Mouse (Mus musculus) liver, embryonic 14.5 days (tissue): ENCODE measurements around the gene Dscam. TPM values are rescaled to one million over a fixed set of nuclear protein-coding genes. Genes with fewer than 3 reads are reported as not detected.

ENCODE experiments used
- ATAC-seq: fragments of 200-750 bp; cut with Nextera tagmentation; 2 replicates; pipeline ENCODE4 v1.8.0; 2017; ENCODE audit warnings: moderate number of reproducible peaks, mild to moderate bottlenecking, moderate library complexity; ENCODE audit not compliant: insufficient read depth
- DNase-seq, 3 experiments: peaks; one replicate each; pipeline ENCODE4 v3.0.0-alpha.2; 2012 to 2013; ENCODE audit warnings: low read depth in 3 of 3, low spot score in 3 of 3
- H3K27ac ChIP-seq: fragments of 300-500 bp; sonication (generic); 2 replicates; pipeline ENCODE4 v1.5.1; 2014; ENCODE audit warnings: moderate library complexity, mild to moderate bottlenecking, control low read depth, inconsistent platforms
- H3K27me3 ChIP-seq: fragments of 300-500 bp; sonication (generic); 2 replicates; pipeline ENCODE4 v1.6.1; 2014; ENCODE audit warnings: mild to moderate bottlenecking, low read length, moderate library complexity; ENCODE audit not compliant: control insufficient read depth, insufficient read depth
- H3K36me3 ChIP-seq: fragments of 300-500 bp; sonication (generic); replicated peaks from 2 replicates; pipeline ENCODE4 v1.6.1; 2014; ENCODE audit warnings: low read depth; ENCODE audit not compliant: control insufficient read depth, insufficient read depth
- H3K4me1 ChIP-seq, 2 experiments: fragments of 200-500 bp in 1 of 2; fragments of 300-500 bp in 1 of 2; sonication (generic) in 1 of 2; replicated peaks; 2 replicates each; pipeline ENCODE4 v1.6.1; 2012 to 2014; ENCODE audit warnings: antibody characterized with exemption in 1 of 2, inconsistent platforms in 1 of 2, low read length in 1 of 2; ENCODE audit not compliant: control insufficient read depth in 2 of 2, insufficient read depth in 2 of 2
- H3K4me2 ChIP-seq: fragments of 300-500 bp; sonication (generic); 2 replicates; pipeline ENCODE4 v1.6.1; 2014; ENCODE audit warnings: low read depth, mild to moderate bottlenecking, control low read depth, moderate library complexity
- H3K4me3 ChIP-seq, 2 experiments: fragments of 200-500 bp in 1 of 2; fragments of 300-500 bp in 1 of 2; sonication (generic) in 1 of 2; 2 replicates each; pipeline ENCODE4 v1.5.1; 2012 to 2014; ENCODE audit warnings: low read depth in 2 of 2, low read length in 2 of 2, mild to moderate bottlenecking in 2 of 2, control low read depth in 1 of 2, inconsistent platforms in 1 of 2, moderate library complexity in 1 of 2; ENCODE audit not compliant: insufficient read depth in 1 of 2
- H3K9ac ChIP-seq: fragments of 300-500 bp; sonication (generic); replicated peaks from 2 replicates; pipeline ENCODE4 v1.6.1; 2014; ENCODE audit warnings: mild to moderate bottlenecking, control low read depth, moderate library complexity
- H3K9me3 ChIP-seq: fragments of 300-500 bp; sonication (generic); 2 replicates; pipeline ENCODE4 v1.6.1; 2016; ENCODE audit warnings: low read length, mixed read lengths; ENCODE audit not compliant: control insufficient read depth
- CTCF ChIP-seq: IDR thresholded peaks from 2 replicates; pipeline ENCODE4 v1.5.1; 2016; ENCODE audit warnings: antibody characterized with exemption, low read depth, control low read depth
- EP300 ChIP-seq: IDR thresholded peaks from 2 replicates; pipeline ENCODE4 v1.6.1; 2016; ENCODE audit warnings: antibody characterized with exemption, low read depth
- WGBS: fragments of 180-500 bp; shearing (Covaris S2); extraction: QIAGEN DNeasy Blood & Tissue Kit; methylation state at CpG from one replicate; pipeline ENCODE4 v1.1.7; 2014; ENCODE audit not compliant: insufficient replicate concordance; 5-methylcytosine and 5-hydroxymethylcytosine counted together
- polyA plus RNA-seq, 2 experiments: library from polyadenylated mRNA; depleted of rRNA in 1 of 2; stranded (reverse) in 1 of 2; unstranded in 1 of 2; fragments of >200 nt; fragmentation: Nextera tagmentation in 1 of 2; extraction: Ambion mirVana in 1 of 2; gene quantifications; 2 replicates each; pipeline versions ENCODE4 v1.2.1 to v1.2.3; 2012 to 2014

Gene Dscam
- polyA plus RNA-seq, 2 experiments: not detected

DNA sequence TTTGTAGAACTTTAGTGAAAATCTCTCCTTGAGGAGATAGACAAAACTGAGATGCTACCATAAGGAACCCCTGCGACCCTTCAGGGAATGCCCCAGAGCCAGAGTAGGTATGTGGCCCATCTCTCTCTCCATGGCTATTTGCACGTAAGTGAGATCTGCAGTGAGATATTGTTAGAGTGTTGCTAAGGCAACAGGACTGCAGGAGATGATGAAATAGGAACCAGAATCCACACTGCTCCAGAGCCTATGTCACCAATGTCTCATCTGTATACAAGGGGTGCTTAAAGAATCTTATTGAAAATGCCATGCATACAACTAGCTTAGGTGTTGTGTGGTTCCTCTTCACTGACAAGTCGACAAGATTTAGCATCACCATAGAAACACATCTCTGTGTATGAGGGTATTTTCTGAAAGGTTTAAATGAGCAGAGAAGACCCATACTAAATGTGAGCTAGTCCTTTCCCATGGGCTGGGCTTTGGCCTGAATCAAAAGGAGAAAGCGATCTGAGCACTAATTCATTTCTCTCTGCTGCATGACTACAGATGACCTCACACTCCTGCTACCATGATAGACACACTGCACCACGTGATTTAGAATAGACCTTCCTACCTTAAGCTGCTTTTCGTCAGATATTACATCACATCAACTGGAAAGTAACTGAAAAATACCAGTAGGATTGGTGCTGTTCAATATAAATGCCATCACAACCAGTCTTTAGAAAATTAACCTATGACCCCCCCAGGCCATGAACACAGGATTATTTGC lies 95.2 kb downstream of the Dscam start:
- no peak overlapping the region for H3K4me2 ChIP-seq
- ATAC-seq (no peak), DNase-seq (no peak)
- H3K9ac ChIP-seq: no peak overlapping the region
- no peak overlapping the region for H3K4me3 ChIP-seq
- H3K27me3 ChIP-seq: no peaks in the 10 kb centered on the region
- no peak for TF ChIP-seq EP300
- TF ChIP-seq CTCF: no peak
- H3K36me3 ChIP-seq: no peaks in the 10 kb centered on the region
- H3K4me1 ChIP-seq: no peaks in the 10 kb centered on the region
- H3K27ac ChIP-seq: no peak overlapping the region
- H3K9me3 ChIP-seq: no peaks in the 10 kb centered on the region
- 47% methylated on average over 6 of the region's 6 CpGs for WGBS

GRCm38 (mm10) chr16:97073847-97074246 lies 96.7 kb downstream of the Dscam start:
- TF ChIP-seq EP300: no peak
- TF ChIP-seq CTCF: no peak
- DNase-seq (no peak), ATAC-seq (no peak)
- WGBS: 63% methylated on average over 1 of the region's 1 CpGs
- no peak overlapping the region for H3K9ac ChIP-seq
- H3K27me3 ChIP-seq: no peaks in the 10 kb centered on the region
- H3K36me3 ChIP-seq: no peaks in the 10 kb centered on the region
- H3K4me3 ChIP-seq: no peak overlapping the region
- H3K4me1 ChIP-seq: no peaks in the 10 kb centered on the region
- H3K9me3 ChIP-seq: no peaks in the 10 kb centered on the region
- no peak overlapping the region for H3K4me2 ChIP-seq
- no peak overlapping the region for H3K27ac ChIP-seq

- 67% methylated on average over 2 of the region's 2 CpGs for WGBS
- DNase-seq (no peak), ATAC-seq (no peak)
- H3K27ac ChIP-seq: no peak overlapping the region
- H3K9me3 ChIP-seq: no peaks in the 10 kb centered on the region
- H3K4me3 ChIP-seq: no peak overlapping the region
- no peak for TF ChIP-seq EP300
- no peak for TF ChIP-seq CTCF
- no peaks in the 10 kb centered on the region for H3K36me3 ChIP-seq
- H3K4me2 ChIP-seq: no peak overlapping the region
- no peaks in the 10 kb centered on the region for H3K4me1 ChIP-seq
- H3K9ac ChIP-seq: no peak overlapping the region
- H3K27me3 ChIP-seq: no peaks in the 10 kb centered on the region
Observed at GRCm38 (mm10) chr16:97072624-97073023, 97.9 kb downstream of the Dscam start.

- ATAC-seq (no peak), DNase-seq (no peak)
- Histone ChIP-seq H3K4me1 (no peaks in the 10 kb centered on the region), H3K9me3 (no peaks in the 10 kb centered on the region), H3K4me3 (no peak overlapping the region), H3K9ac (no peak overlapping the region), H3K36me3 (no peaks in the 10 kb centered on the region), H3K4me2 (no peak overlapping the region), H3K27ac (no peak overlapping the region), H3K27me3 (no peaks in the 10 kb centered on the region)
- 48% methylated on average over 4 of the region's 4 CpGs for WGBS
- TF ChIP-seq CTCF: no peak
- TF ChIP-seq EP300: no peak
Observed at GRCm38 (mm10) chr16:97066856-97067255, 103.7 kb downstream of the Dscam start.

GRCm38 (mm10) chr16:97062207-97062606 lies 108.3 kb downstream of the Dscam start:
- Histone ChIP-seq H3K36me3 (no peaks in the 10 kb centered on the region), H3K4me3 (no peak overlapping the region), H3K4me1 (no peaks in the 10 kb centered on the region), H3K27me3 (no peaks in the 10 kb centered on the region), H3K4me2 (no peak overlapping the region), H3K9ac (no peak overlapping the region), H3K27ac (no peak overlapping the region), H3K9me3 (no peaks in the 10 kb centered on the region)
- ATAC-seq: no peak
- 40% methylated on average over 3 of the region's 3 CpGs for WGBS
- DNase-seq: no peak
- TF ChIP-seq EP300 (no peak), CTCF (no peak)
